Mouse (Mus musculus) heart, embryonic 15.5 days (tissue): Measurements from ENCODE around the gene Foxb2. TPM values are rescaled to one million over a fixed set of nuclear protein-coding genes. Genes with fewer than 3 reads are reported as not detected.

ENCODE experiments used
- polyA plus RNA-seq: library from polyadenylated mRNA; unstranded; fragments of >200 nt; fragmentation: Nextera tagmentation; extraction: Ambion mirVana; gene quantifications from 2 replicates; pipeline ENCODE4 v1.2.1, GENCODE M21; 2015

Gene Foxb2
- polyA plus RNA-seq, 1 experiment from 2014 or later: not detected

Other genes starting within 250 kb of the Foxb2 start
- 7.4 and 7.7 TPM in 2 replicates for gene Vps13a, start 92.9 kb downstream of the Foxb2 start, polyA plus RNA-seq
- gene Prune2, start 82.3 kb upstream of the Foxb2 start, polyA plus RNA-seq: 6.1 and 6.5 TPM in 2 replicates